Mouse (Mus musculus) G1E (cell line): ENCODE measurements around the gene Isg15.

Experiments used
- CTCF ChIP-seq: IDR thresholded peaks from 2 replicates; pipeline ENCODE4 v1.5.1; 2012; ENCODE audit warnings: low read depth, low read length, inconsistent platforms, mixed read lengths
- GATA1 ChIP-seq: IDR thresholded peaks from 2 replicates; pipeline ENCODE4 v1.6.1; 2012; ENCODE audit warnings: borderline replicate concordance, low read length, inconsistent platforms, mixed read lengths
- GATA2 ChIP-seq: IDR thresholded peaks from 2 replicates; pipeline ENCODE4 v1.6.1; 2012; ENCODE audit warnings: low read depth, low read length, inconsistent platforms, borderline replicate concordance
- POLR2AphosphoS5 ChIP-seq: IDR thresholded peaks from 2 replicates; pipeline ENCODE4 v1.6.1; 2012; ENCODE audit warnings: low read depth, low read length, inconsistent platforms; ENCODE audit not compliant: insufficient replicate concordance

- TF ChIP-seq CTCF (no peak), GATA1 (no peak), GATA2 (no peak), POLR2AphosphoS5 (no peak)
These were observed 2.4 kb upstream of the Isg15 start, which contains the start of gene AW011738 for GRCm38 (mm10) chr4:156203001-156203412.
